ENCODE assay signal across 16 mouse cellular contexts in the genomic region with DNA sequence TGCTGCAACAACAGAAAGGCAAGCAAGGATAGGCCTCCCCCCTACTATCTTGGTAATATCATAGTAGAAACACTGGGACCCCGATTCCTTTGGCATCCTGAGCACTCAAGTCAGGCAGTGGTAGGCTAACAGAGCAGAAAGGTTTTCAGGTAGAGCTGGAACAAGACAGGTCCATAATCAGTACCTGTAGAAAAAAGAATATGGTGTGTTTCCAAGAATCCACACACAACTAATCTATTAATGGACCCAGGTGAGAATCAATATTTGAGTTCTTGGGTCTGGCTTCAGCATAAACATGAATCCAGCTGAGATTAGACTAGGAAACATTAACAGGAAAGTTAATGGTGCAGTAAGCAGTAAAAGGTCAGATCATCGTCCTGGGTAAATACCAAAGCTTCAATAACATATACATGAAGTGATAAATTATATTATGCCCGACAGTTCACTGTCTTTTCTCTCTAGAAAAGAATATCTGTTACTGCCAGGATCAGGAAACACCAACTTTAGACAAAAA.
"Had no signal": no experiment of that assay in that cellular context is flagged by ENCODE, and none has a peak within 500 bp of the region (broad histone marks: within the 10 kb centered on the region; RNA-seq: fewer than 3 reads in every experiment).

No protein-coding gene starts in this region.

- H3K4me3 ChIP-seq: liver, embryonic 12.5 days; midbrain, embryonic 10.5 days; midbrain, embryonic 12.5 days; neural tube, embryonic 13.5 days; neural tube, embryonic 15.5 days had no signal

- DNase-seq: lung, adult 18-20 months; lung, embryonic 14.5 days; lung, postnatal 10 days; lung, postnatal 4 days; midbrain, embryonic 14.5 days; retina, postnatal 1 day; right cerebral cortex, postnatal 14 days; thymus, adult 18-20 months; thymus, postnatal 25 days; thymus, postnatal 4 days had no signal

- H3K4me1 ChIP-seq: liver, embryonic 12.5 days; midbrain, embryonic 10.5 days; midbrain, embryonic 12.5 days; neural tube, embryonic 13.5 days; neural tube, embryonic 15.5 days had no signal

- H3K27me3 ChIP-seq: liver, embryonic 12.5 days; midbrain, embryonic 12.5 days; neural tube, embryonic 13.5 days; neural tube, embryonic 15.5 days had no signal

- H3K27ac ChIP-seq: liver, embryonic 12.5 days; liver, embryonic 14.5 days; midbrain, embryonic 10.5 days; midbrain, embryonic 12.5 days; neural tube, embryonic 13.5 days; neural tube, embryonic 15.5 days had no signal

- H3K4me2 ChIP-seq: liver, embryonic 12.5 days; lung, embryonic 14.5 days; midbrain, embryonic 12.5 days; neural tube, embryonic 13.5 days; neural tube, embryonic 15.5 days had no signal

- H3K36me3 ChIP-seq: liver, embryonic 12.5 days; midbrain, embryonic 10.5 days; midbrain, embryonic 12.5 days; neural tube, embryonic 13.5 days; neural tube, embryonic 15.5 days had no signal

- H3K9me3 ChIP-seq: liver, embryonic 12.5 days; midbrain, embryonic 10.5 days; midbrain, embryonic 12.5 days; neural tube, embryonic 13.5 days; neural tube, embryonic 15.5 days had no signal

- ATAC-seq: liver, embryonic 12.5 days had no signal

- H3K9ac ChIP-seq: liver, embryonic 12.5 days; liver, embryonic 14.5 days; lung, embryonic 14.5 days; midbrain, embryonic 12.5 days; neural tube, embryonic 13.5 days; neural tube, embryonic 15.5 days had no signal
